Mouse (Mus musculus) liver, embryonic 14.5 days (tissue): Measurements from ENCODE around the gene Nrsn2. TPM values are rescaled to one million over a fixed set of nuclear protein-coding genes. Genes with fewer than 3 reads are reported as not detected.

Experiments
- ATAC-seq: fragments of 200-750 bp; cut with Nextera tagmentation; 2 replicates; pipeline ENCODE4 v1.8.0; 2017; ENCODE audit warnings: moderate number of reproducible peaks, mild to moderate bottlenecking, moderate library complexity; ENCODE audit not compliant: insufficient read depth
- DNase-seq, 3 experiments: peaks; one replicate each; pipeline ENCODE4 v3.0.0-alpha.2; 2012 to 2013; ENCODE audit warnings: low read depth in 3 of 3, low spot score in 3 of 3
- H3K27ac ChIP-seq: fragments of 300-500 bp; sonication (generic); 2 replicates; pipeline ENCODE4 v1.5.1; 2014; ENCODE audit warnings: moderate library complexity, mild to moderate bottlenecking, control low read depth, inconsistent platforms
- H3K27me3 ChIP-seq: fragments of 300-500 bp; sonication (generic); 2 replicates; pipeline ENCODE4 v1.6.1; 2014; ENCODE audit warnings: mild to moderate bottlenecking, low read length, moderate library complexity; ENCODE audit not compliant: control insufficient read depth, insufficient read depth
- H3K36me3 ChIP-seq: fragments of 300-500 bp; sonication (generic); replicated peaks from 2 replicates; pipeline ENCODE4 v1.6.1; 2014; ENCODE audit warnings: low read depth; ENCODE audit not compliant: control insufficient read depth, insufficient read depth
- H3K4me1 ChIP-seq, 2 experiments: fragments of 200-500 bp in 1 of 2; fragments of 300-500 bp in 1 of 2; sonication (generic) in 1 of 2; replicated peaks; 2 replicates each; pipeline ENCODE4 v1.6.1; 2012 to 2014; ENCODE audit warnings: antibody characterized with exemption in 1 of 2, inconsistent platforms in 1 of 2, low read length in 1 of 2; ENCODE audit not compliant: control insufficient read depth in 2 of 2, insufficient read depth in 2 of 2
- H3K4me2 ChIP-seq: fragments of 300-500 bp; sonication (generic); 2 replicates; pipeline ENCODE4 v1.6.1; 2014; ENCODE audit warnings: low read depth, mild to moderate bottlenecking, control low read depth, moderate library complexity
- H3K4me3 ChIP-seq, 2 experiments: fragments of 200-500 bp in 1 of 2; fragments of 300-500 bp in 1 of 2; sonication (generic) in 1 of 2; 2 replicates each; pipeline ENCODE4 v1.5.1; 2012 to 2014; ENCODE audit warnings: low read depth in 2 of 2, low read length in 2 of 2, mild to moderate bottlenecking in 2 of 2, control low read depth in 1 of 2, inconsistent platforms in 1 of 2, moderate library complexity in 1 of 2; ENCODE audit not compliant: insufficient read depth in 1 of 2
- H3K9ac ChIP-seq: fragments of 300-500 bp; sonication (generic); replicated peaks from 2 replicates; pipeline ENCODE4 v1.6.1; 2014; ENCODE audit warnings: mild to moderate bottlenecking, control low read depth, moderate library complexity
- H3K9me3 ChIP-seq: fragments of 300-500 bp; sonication (generic); 2 replicates; pipeline ENCODE4 v1.6.1; 2016; ENCODE audit warnings: low read length, mixed read lengths; ENCODE audit not compliant: control insufficient read depth
- CTCF ChIP-seq: IDR thresholded peaks from 2 replicates; pipeline ENCODE4 v1.5.1; 2016; ENCODE audit warnings: antibody characterized with exemption, low read depth, control low read depth
- EP300 ChIP-seq: IDR thresholded peaks from 2 replicates; pipeline ENCODE4 v1.6.1; 2016; ENCODE audit warnings: antibody characterized with exemption, low read depth
- WGBS: fragments of 180-500 bp; shearing (Covaris S2); extraction: QIAGEN DNeasy Blood & Tissue Kit; methylation state at CpG from one replicate; pipeline ENCODE4 v1.1.7; 2014; ENCODE audit not compliant: insufficient replicate concordance; 5-methylcytosine and 5-hydroxymethylcytosine counted together
- polyA plus RNA-seq, 2 experiments: library from polyadenylated mRNA; depleted of rRNA in 1 of 2; stranded (reverse) in 1 of 2; unstranded in 1 of 2; fragments of >200 nt; fragmentation: Nextera tagmentation in 1 of 2; extraction: Ambion mirVana in 1 of 2; gene quantifications; 2 replicates each; pipeline versions ENCODE4 v1.2.1 to v1.2.3; 2012 to 2014

Gene Nrsn2
- polyA plus RNA-seq, 2 experiments: not detected

DNA sequence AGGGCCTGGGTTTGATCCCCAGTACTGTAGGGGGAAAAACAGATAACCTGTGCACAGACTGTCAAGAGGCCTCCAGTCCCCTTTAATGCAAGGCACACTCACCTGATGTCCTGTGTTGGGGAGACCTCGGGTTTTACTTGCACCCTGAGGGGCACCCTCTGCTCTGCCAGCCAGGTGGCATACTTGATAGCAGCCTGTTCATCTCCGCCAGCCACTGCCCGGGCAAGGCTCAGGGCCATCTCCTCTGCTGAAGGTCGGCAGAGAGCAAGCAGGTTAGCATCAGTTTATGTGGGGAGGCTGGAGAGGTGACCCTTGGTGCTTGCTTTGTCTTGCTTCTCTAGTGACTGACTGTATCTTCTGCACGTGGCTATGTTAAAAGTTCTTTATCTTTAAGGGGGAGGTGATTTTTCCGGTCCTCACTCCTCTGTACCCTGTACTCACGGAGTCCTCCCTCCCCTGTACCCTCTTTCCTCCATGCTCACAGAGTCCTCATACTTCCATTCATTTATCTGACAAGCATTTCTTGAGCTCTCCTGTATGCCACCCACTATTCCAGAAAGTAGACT, 45.5 kb downstream of the Nrsn2 start:
- peak overlapping the region; percentile 92 to 98 for H3K4me3 ChIP-seq
- peak overlapping the region; percentile 88 for H3K9ac ChIP-seq

DNA sequence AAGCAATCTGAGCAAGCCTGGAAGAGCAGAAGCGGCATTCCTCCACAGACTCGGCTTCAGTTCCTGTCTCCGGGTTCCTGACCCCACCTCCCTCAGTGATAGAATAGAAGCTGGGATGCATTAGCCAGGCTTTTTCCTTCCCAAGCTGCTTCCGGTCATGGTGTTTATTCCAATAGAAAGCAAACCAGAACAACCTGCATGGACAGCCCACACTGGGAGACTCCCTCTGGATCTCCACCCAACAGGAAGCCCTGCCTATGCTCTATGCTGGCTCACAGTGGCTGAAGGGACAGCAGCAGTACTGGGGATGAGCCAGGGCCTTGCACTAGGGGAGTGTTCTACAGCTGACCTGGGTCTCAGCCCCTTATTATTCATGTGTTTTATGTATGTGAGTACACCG, 48.5 kb downstream of the Nrsn2 start:
- H3K27me3 ChIP-seq: no peaks in the 10 kb centered on the region
- DNase-seq (no peak), ATAC-seq (no peak)
- no peak for TF ChIP-seq CTCF
- H3K9ac ChIP-seq: no peak overlapping the region
- no peak overlapping the region for H3K27ac ChIP-seq
- H3K4me3 ChIP-seq: no peak overlapping the region
- WGBS: 70% methylated on average over 5 of the region's 5 CpGs
- peaks cover 8 to 11% of the 10 kb centered on the region in 2 experiments for H3K4me1 ChIP-seq
- peaks cover 25% of the 10 kb centered on the region for H3K36me3 ChIP-seq
- H3K9me3 ChIP-seq: no peaks in the 10 kb centered on the region
- no peak overlapping the region for H3K4me2 ChIP-seq

More for the DNA sequence above, 45.5 kb downstream of the Nrsn2 start:
- peaks cover 8 to 11% of the 10 kb centered on the region in 2 experiments for H3K4me1 ChIP-seq
- peak overlapping the region; percentile 93 for H3K27ac ChIP-seq
- H3K4me2 ChIP-seq: peak overlapping the region; percentile 94
- ATAC-seq (no peak), DNase-seq (no peak)
- no peaks in the 10 kb centered on the region for H3K9me3 ChIP-seq
- TF ChIP-seq CTCF (peak; percentile 35), EP300 (0 out of 2 replicates have a peak, but pooled peaks have one; percentile 6)
- H3K36me3 ChIP-seq: peaks cover 8% of the 10 kb centered on the region
- no peaks in the 10 kb centered on the region for H3K27me3 ChIP-seq
- WGBS: 11% methylated on average over 7 of the region's 7 CpGs

DNA sequence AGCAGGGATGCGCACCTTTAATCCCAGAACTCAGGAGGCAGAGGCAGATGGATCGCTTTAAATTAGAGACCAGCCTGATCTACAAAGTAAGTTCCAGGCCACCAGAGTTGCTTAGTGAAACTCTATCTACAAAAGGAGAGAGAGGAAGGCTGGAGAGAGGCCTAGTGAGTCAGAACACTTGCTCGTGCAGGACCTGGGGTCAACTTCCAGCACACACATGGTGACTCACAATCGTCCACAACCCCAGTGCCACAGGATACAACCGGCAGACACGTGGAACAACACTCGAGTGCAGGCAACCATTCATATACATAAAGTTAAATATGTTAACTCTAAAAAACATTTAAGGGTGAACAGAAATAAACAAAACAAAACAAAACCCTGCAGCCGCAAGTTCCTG, 49.8 kb downstream of the Nrsn2 start:
- WGBS: 79% methylated on average over 8 of the region's 8 CpGs
- ATAC-seq (no peak), DNase-seq (no peak)
- Histone ChIP-seq H3K4me2 (no peak overlapping the region), H3K9me3 (no peaks in the 10 kb centered on the region), H3K4me1 (peaks cover 6 to 11% of the 10 kb centered on the region in 2 experiments), H3K9ac (no peak overlapping the region), H3K27me3 (no peaks in the 10 kb centered on the region), H3K4me3 (no peak overlapping the region), H3K27ac (no peak overlapping the region), H3K36me3 (peaks cover 30% of the 10 kb centered on the region)
- TF ChIP-seq EP300 (no peak), CTCF (no peak)

DNA sequence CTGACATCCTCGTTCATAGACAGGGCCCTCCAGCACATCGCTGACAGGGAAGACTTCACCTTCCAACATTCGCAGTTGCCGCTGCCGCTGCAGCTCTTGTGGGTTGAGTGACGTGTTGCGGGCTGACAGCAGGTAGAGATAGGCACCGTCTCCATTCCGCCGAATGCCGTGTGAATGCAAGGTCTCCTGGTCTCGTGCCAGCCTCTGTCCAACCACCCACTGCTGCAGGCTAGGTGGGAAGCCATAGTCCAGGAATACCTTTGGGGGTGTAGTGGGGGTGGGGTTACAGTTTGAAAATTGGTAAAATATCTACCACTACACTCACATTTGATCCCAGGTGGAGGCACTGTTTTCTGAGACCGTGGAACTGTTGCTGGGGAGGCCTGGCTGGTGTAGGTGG, 50.3 kb downstream of the Nrsn2 start:
- no peak for DNase-seq
- no peak for TF ChIP-seq CTCF
- no peak for TF ChIP-seq EP300
- Histone ChIP-seq H3K27me3 (no peaks in the 10 kb centered on the region), H3K36me3 (peaks cover 31% of the 10 kb centered on the region), H3K9me3 (no peaks in the 10 kb centered on the region), H3K4me1 (peaks cover 6 to 9% of the 10 kb centered on the region in 2 experiments), H3K4me2 (no peak overlapping the region), H3K27ac (no peak overlapping the region), H3K9ac (no peak overlapping the region), H3K4me3 (no peak overlapping the region)
- ATAC-seq: no peak
- WGBS: 86% methylated on average over 13 of the region's 13 CpGs

DNA sequence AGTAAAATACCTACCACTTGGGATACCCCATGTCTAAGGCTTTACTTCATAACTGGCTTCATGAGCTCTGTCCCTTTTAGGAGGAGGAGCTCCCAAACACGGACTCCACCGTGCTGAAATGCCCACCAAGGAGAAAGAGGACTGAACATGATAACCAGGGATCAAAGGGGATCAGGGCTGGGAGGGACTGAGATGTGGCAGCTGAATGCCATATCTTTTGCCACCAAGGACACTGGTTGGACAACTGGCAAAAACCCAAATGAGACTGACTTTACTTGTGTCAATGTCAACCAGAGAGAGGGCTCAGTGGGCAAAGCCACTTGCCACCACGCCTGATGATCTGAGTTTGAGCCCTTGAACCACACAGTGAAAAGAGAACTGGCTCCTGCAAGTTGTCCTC, 51.6 kb downstream of the Nrsn2 start:
- ATAC-seq (no peak), DNase-seq (no peak)
- no peak overlapping the region for H3K27ac ChIP-seq
- H3K4me1 ChIP-seq: no peaks in the 10 kb centered on the region
- H3K27me3 ChIP-seq: no peaks in the 10 kb centered on the region
- no peaks in the 10 kb centered on the region for H3K9me3 ChIP-seq
- WGBS: 78% methylated on average over 3 of the region's 3 CpGs
- H3K9ac ChIP-seq: no peak overlapping the region
- peaks cover 31% of the 10 kb centered on the region for H3K36me3 ChIP-seq
- no peak overlapping the region for H3K4me3 ChIP-seq
- TF ChIP-seq CTCF: no peak
- TF ChIP-seq EP300: no peak
- H3K4me2 ChIP-seq: no peak overlapping the region
